Mouse (Mus musculus): ENCODE results near the gene Dera. TPM values are rescaled to one million over a fixed set of nuclear protein-coding genes. Genes with fewer than 3 reads are reported as not detected.

Dera gene
- total RNA-seq, 2 experiments from 2014 or later = 10.2 to 10.9 TPM

- intact Hi-C loops (cut with DNase I) = no loop called here
- DNase-seq = no peak
These were observed 2.1 kb upstream of the Dera start for GRCm38 (mm10) chr6:137752275-137752655.

GRCm38 (mm10) chr6:137754857-137755232, 499 bp downstream of the Dera start:
- DNase-seq = no peak
- intact Hi-C loops (cut with DNase I) = loop anchor here (5.0 kb wide), 1 partner anchor 397 kb away; no protein-coding TSS in a partner anchor

GRCm38 (mm10) chr6:137756310-137756709, 2.0 kb downstream of the Dera start:
- intact Hi-C loops (cut with DNase I) = loop anchor here (5.0 kb wide), 1 partner anchor 396 kb away; no protein-coding TSS in a partner anchor
- DNase-seq = peak in 1 of 2 experiments; percentile 29

GRCm38 (mm10) chr6:137757891-137758290, 3.5 kb downstream of the Dera start:
- intact Hi-C loops (cut with DNase I) = loop anchor here (5.0 kb wide), 1 partner anchor 394 kb away; no protein-coding TSS in a partner anchor
- DNase-seq = no peak

GRCm38 (mm10) chr6:137759681-137760080, 5.3 kb downstream of the Dera start:
- intact Hi-C loops (cut with DNase I) = loop anchor here (5.0 kb wide), 1 partner anchor 393 kb away; no protein-coding TSS in a partner anchor
- DNase-seq = no peak

GRCm38 (mm10) chr6:137760966-137761365, 6.6 kb downstream of the Dera start:
- no peak for DNase-seq

GRCm38 (mm10) chr6:137764572-137765210, 10.3 kb downstream of the Dera start:
- intact Hi-C loops (cut with DNase I) = no loop called here
- no peak for DNase-seq

More at GRCm38 (mm10) chr6:137760966-137761365, 6.6 kb downstream of the Dera start:
- intact Hi-C loops (cut with DNase I) = no loop called here

GRCm38 (mm10) chr6:137766177-137766576, 11.8 kb downstream of the Dera start:
- intact Hi-C loops (cut with DNase I) = no loop called here
- no peak for DNase-seq

GRCm38 (mm10) chr6:137771621-137772250, 17.4 kb downstream of the Dera start:
- DNase-seq = no peak
- intact Hi-C loops (cut with DNase I) = no loop called here

- DNase-seq = no peak
- intact Hi-C loops (cut with DNase I) = no loop called here
These were observed 18.7 kb downstream of the Dera start for GRCm38 (mm10) chr6:137772918-137773636.

- no peak for DNase-seq
- intact Hi-C loops (cut with DNase I) = no loop called here
These were observed 19.3 kb downstream of the Dera start for GRCm38 (mm10) chr6:137773637-137774028.

- DNase-seq = no peak
- intact Hi-C loops (cut with DNase I) = no loop called here
These were observed 19.8 kb downstream of the Dera start for GRCm38 (mm10) chr6:137774166-137774565.

- intact Hi-C loops (cut with DNase I) = no loop called here
- DNase-seq = no peak
These were observed 20.8 kb downstream of the Dera start for GRCm38 (mm10) chr6:137775159-137775558.

- intact Hi-C loops (cut with DNase I) = no loop called here
- DNase-seq = no peak
These were observed 22.6 kb downstream of the Dera start for GRCm38 (mm10) chr6:137776981-137777380.

GRCm38 (mm10) chr6:137783899-137784637, 29.7 kb downstream of the Dera start:
- intact Hi-C loops (cut with DNase I) = no loop called here
- no peak for DNase-seq

- DNase-seq = no peak
- intact Hi-C loops (cut with DNase I) = no loop called here
These were observed 34.7 kb downstream of the Dera start for GRCm38 (mm10) chr6:137788976-137789590.

GRCm38 (mm10) chr6:137789658-137790057, 35.3 kb downstream of the Dera start:
- intact Hi-C loops (cut with DNase I) = no loop called here
- no peak for DNase-seq

GRCm38 (mm10) chr6:137795494-137795893, 41.1 kb downstream of the Dera start:
- no peak for DNase-seq
- intact Hi-C loops (cut with DNase I) = no loop called here

- intact Hi-C loops (cut with DNase I) = loop anchor here (2.0 kb wide), 1 partner anchor 356 kb away; no protein-coding TSS in a partner anchor
- peak in 1 of 2 experiments; percentile 7 for DNase-seq
These were observed 42.5 kb downstream of the Dera start for GRCm38 (mm10) chr6:137796596-137797567.
